Mouse (Mus musculus) right cerebral cortex, adult 2 months (tissue): ENCODE results near the gene Mief2.

Experiments used
- DNase-seq, 2 experiments: peaks; one replicate each; pipeline ENCODE4 v3.0.0; 2021 to 2022; ENCODE audit warnings: low spot score in 2 of 2

The Mief2 gene

GRCm38 (mm10) chr11:60776829-60777740, 48.9 kb downstream of the Mief2 start, which contains the start of the genes Top3a and Smcr8:
Gene Top3a, minus strand, starts transcription at chr11:60777365.
Gene Smcr8, plus strand, starts transcription at chr11:60777524.
- peak; percentile 87 to 92 for DNase-seq

GRCm38 (mm10) chr11:60777801-60778370, 49.7 kb downstream of the Mief2 start:
- no peak for DNase-seq

- no peak for DNase-seq
Observed at GRCm38 (mm10) chr11:60779673-60780189, 51.5 kb downstream of the Mief2 start.
